Comparison of ENCODE assay signal across 21 mouse cellular contexts in genomic region chrX:94753733-94754132, GRCm38 (mm10). TPM values are rescaled to one million over a fixed set of nuclear protein-coding genes. Genes with fewer than 3 reads are reported as not detected.
DNase-seq lines count a peak whose midpoint lies in the region; ATAC-seq lines count a peak whose summit lies in the region.
"Had no signal": no experiment of that assay in that cellular context is flagged by ENCODE, and none has a peak within 500 bp of the region (broad histone marks: within the 10 kb centered on the region; RNA-seq: fewer than 3 reads in every experiment).

No protein-coding gene starts in this region.

- H3K9me3 ChIP-seq in intestine, embryonic 15.5 days, result no peaks in the 10 kb centered on the region
- H3K9me3 ChIP-seq: embryonic facial prominence, embryonic 12.5 days; forebrain, embryonic 12.5 days; heart, embryonic 10.5 days; heart, embryonic 15.5 days; hindbrain, embryonic 10.5 days had no signal

- H3K9ac ChIP-seq in intestine, embryonic 15.5 days, result no peak overlapping the region
- H3K9ac ChIP-seq: embryonic facial prominence, embryonic 12.5 days; forebrain, embryonic 12.5 days; heart, embryonic 15.5 days; hindbrain, embryonic 14.5 days had no signal

- no peak for ATAC-seq in cerebellum, adult (ENCODE audit: insufficient number of reproducible peaks, low FRiP score, low TSS enrichment)
- ATAC-seq in intestine, embryonic 15.5 days, result no peak
- ATAC-seq: forebrain, embryonic 16.5 days; intestine, embryonic 16.5 days had no signal

- peak; percentile 3 for DNase-seq in cerebellum, adult 11-12 months
- DNase-seq in gastrocnemius, adult 18-20 months (ENCODE audit: low spot score), result peak; percentile 1
- DNase-seq in gastrocnemius, postnatal 4 days (ENCODE audit: low spot score in 2 of 2), result no peak
- DNase-seq in right cerebral cortex, adult 18-20 months, result peak; percentile 3
- no peak for DNase-seq in right cerebral cortex, postnatal 25 days
- DNase-seq: adrenal gland, postnatal 14 days; cerebellum, adult 8-10 months; embryo, embryonic 11 days; gastrocnemius, postnatal 25 days; heart, adult 18-20 months; kidney, adult 8-10 months had no signal

- no peaks in the 10 kb centered on the region for H3K36me3 ChIP-seq in intestine, embryonic 15.5 days
- H3K36me3 ChIP-seq: embryonic facial prominence, embryonic 12.5 days; forebrain, embryonic 12.5 days; heart, embryonic 10.5 days; heart, embryonic 15.5 days; hindbrain, embryonic 10.5 days had no signal

- H3K4me1 ChIP-seq in intestine, embryonic 15.5 days (replicated peaks), result no peaks in the 10 kb centered on the region
- H3K4me1 ChIP-seq: embryonic facial prominence, embryonic 12.5 days; forebrain, embryonic 12.5 days; heart, embryonic 10.5 days; heart, embryonic 15.5 days; hindbrain, embryonic 10.5 days had no signal

- no peak overlapping the region for H3K4me3 ChIP-seq in intestine, embryonic 15.5 days (replicated peaks)
- H3K4me3 ChIP-seq: embryonic facial prominence, embryonic 12.5 days; forebrain, embryonic 12.5 days; heart, embryonic 10.5 days; heart, embryonic 15.5 days; hindbrain, embryonic 10.5 days had no signal

- no peak overlapping the region for H3K4me2 ChIP-seq in intestine, embryonic 15.5 days (replicated peaks)
- H3K4me2 ChIP-seq: embryonic facial prominence, embryonic 12.5 days; forebrain, embryonic 12.5 days; heart, embryonic 15.5 days; hindbrain, embryonic 14.5 days had no signal

- WGBS in intestine, embryonic 15.5 days, result 73% methylated on average over 5 of the region's 5 CpGs

- no peaks in the 10 kb centered on the region for H3K27me3 ChIP-seq in intestine, embryonic 15.5 days (replicated peaks)
- H3K27me3 ChIP-seq: embryonic facial prominence, embryonic 12.5 days; forebrain, embryonic 12.5 days; heart, embryonic 15.5 days had no signal

- H3K27ac ChIP-seq in intestine, embryonic 15.5 days, result no peak overlapping the region
- H3K27ac ChIP-seq: embryonic facial prominence, embryonic 12.5 days; forebrain, embryonic 12.5 days; heart, embryonic 10.5 days; heart, embryonic 15.5 days; hindbrain, embryonic 10.5 days; hindbrain, embryonic 14.5 days had no signal

RNA-seq across cellular contexts. Expression of gene Zxdb, which starts 29.4 kb away (rescaled TPM):
- 1 to 10 TPM; 2.9 TPM for total RNA-seq in gastrocnemius, adult 18-20 months (2021)
- total RNA-seq in gastrocnemius, postnatal 4 days (2021), result 1 to 10 TPM; 5.4 to 6.0 TPM
- polyA plus RNA-seq in intestine, embryonic 15.5 days (2015; fragmentation: Nextera tagmentation; extraction: Ambion mirVana), result 1.2 and 1.6 TPM in 2 replicates

Comparison
In these comparisons a context has a peak if more than half of its experiments do, and no peak if none do; other contexts are left out.
1. DNase-seq: peak in cerebellum, adult 11-12 months (single experiment), gastrocnemius, adult 18-20 months (single experiment) and right cerebral cortex, adult 18-20 months (single experiment); none in gastrocnemius, postnatal 4 days (0 of 2) and right cerebral cortex, postnatal 25 days (single experiment).